Mouse (Mus musculus): ENCODE results near the gene AU021092. TPM values are rescaled to one million over a fixed set of nuclear protein-coding genes. Genes with fewer than 3 reads are reported as not detected.

Gene AU021092
- polyA plus RNA-seq (2012; rRNA removed) = 122 and 139 TPM in 2 replicates

GRCm38 (mm10) chr16:5222140-5222539 is at the start of gene AU021092:
TSS of gene AU021092 (minus strand) at chr16:5222299.
- 34% methylated on average over 6 of the region's 6 CpGs for WGBS
- H3K4me1 ChIP-seq (ENCODE audit: control insufficient read depth, insufficient read depth, low read length) = no peaks in the 10 kb centered on the region
- peak; percentile 46 for DNase-seq
- H3K4me3 ChIP-seq (replicated peaks; ENCODE audit: extremely low read depth, low read depth, low read length) = peak within 1 kb of the TSS; percentile 71
- TF ChIP-seq POLR2A (IDR thresholded peaks at IDR 0.05; ENCODE audit: borderline replicate concordance, extremely low read depth, low read depth, low read length) (peak; percentile 20; the same call in 1 of the 2 replicates), CTCF (IDR thresholded peaks at IDR 0.05; ENCODE audit: insufficient read depth, low read length) (no peak)

DNA sequence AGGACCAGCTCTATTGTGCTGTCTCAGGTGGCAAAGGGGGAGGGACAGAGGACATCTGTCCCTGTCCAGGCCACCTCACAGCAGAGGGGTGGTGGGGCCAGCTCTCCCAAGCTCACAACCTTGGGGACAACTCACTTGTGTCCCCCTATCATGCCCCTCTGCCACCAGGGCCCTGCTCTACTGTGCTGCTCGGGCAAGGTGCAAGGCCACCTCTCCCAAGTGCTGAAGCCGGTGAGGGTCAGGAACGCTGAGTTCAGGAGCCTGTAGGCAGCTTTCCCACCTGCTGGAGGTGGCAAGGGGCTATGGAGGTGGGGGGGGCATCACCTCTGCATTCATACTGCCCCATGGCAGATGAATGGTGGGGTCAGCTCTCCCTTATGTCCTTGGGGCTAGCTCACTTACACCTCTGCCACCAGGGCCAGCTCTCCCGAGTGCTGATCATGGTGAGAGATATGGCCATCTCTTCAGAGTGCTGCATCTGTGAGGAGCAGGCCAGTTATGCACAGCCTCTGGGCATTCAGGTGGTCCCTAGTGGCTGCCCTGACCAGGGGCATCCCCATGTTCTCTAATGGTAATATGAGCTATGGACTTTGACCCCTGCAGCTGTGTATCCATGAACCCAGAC is 49.4 kb upstream of the AU021092 start:
- no peak for TF ChIP-seq POLR2A (IDR thresholded peaks at IDR 0.05; ENCODE audit: borderline replicate concordance, extremely low read depth, low read depth, low read length)
- no peak for TF ChIP-seq CTCF (IDR thresholded peaks at IDR 0.05; ENCODE audit: insufficient read depth, low read length)
- no peak overlapping the region for H3K4me3 ChIP-seq (replicated peaks; ENCODE audit: extremely low read depth, low read depth, low read length)
- WGBS = 84% methylated on average over 4 of the region's 4 CpGs
- DNase-seq = no peak
- H3K4me1 ChIP-seq (ENCODE audit: control insufficient read depth, insufficient read depth, low read length) = no peaks in the 10 kb centered on the region

DNA sequence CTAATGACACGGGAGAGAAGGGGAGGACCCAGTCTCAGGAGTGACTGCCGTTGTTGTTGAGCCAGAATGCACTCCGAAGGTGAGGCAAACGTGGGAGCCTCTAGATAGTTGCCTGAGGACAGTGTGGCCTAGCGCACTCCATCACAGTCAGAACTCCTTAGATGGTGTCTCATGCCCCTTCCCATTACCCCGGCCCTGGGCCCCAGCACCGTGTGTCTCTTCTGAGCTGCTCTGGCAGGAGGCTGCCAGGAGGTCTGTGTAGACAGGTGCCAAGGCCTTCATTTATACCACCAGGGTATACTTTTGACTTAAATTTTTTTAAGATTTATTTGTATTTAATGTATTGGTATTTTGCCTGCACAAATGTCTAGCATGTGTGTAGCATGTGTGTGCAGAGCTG is 41.8 kb upstream of the AU021092 start:
- DNase-seq = no peak
- H3K4me1 ChIP-seq (ENCODE audit: control insufficient read depth, insufficient read depth, low read length) = no peaks in the 10 kb centered on the region
- H3K4me3 ChIP-seq (replicated peaks; ENCODE audit: extremely low read depth, low read depth, low read length) = no peak overlapping the region
- WGBS = 84% methylated on average over 7 of the region's 7 CpGs
- TF ChIP-seq CTCF (IDR thresholded peaks at IDR 0.05; ENCODE audit: insufficient read depth, low read length) = no peak
- no peak for TF ChIP-seq POLR2A (IDR thresholded peaks at IDR 0.05; ENCODE audit: borderline replicate concordance, extremely low read depth, low read depth, low read length)

DNA sequence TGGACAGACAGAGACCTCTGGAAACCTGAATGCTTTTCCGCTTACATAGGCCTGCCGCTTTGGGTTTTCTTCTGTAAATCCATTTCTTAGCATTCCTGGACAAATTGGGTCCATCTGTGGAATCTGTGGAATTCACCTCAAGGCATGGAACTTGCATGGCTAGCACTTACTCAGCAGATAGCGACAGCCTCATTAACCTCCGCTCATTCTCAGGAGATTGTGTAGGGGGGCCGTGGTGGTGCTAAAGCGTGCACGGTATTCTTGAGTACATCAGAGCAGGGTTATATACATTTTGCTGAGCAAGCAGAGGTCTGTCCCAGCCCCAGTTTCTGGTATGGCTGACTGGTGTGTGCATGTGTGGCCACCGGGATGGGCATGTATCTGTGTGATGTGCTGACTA is 41.1 kb upstream of the AU021092 start:
- no peak for TF ChIP-seq CTCF (IDR thresholded peaks at IDR 0.05; ENCODE audit: insufficient read depth, low read length)
- TF ChIP-seq POLR2A (IDR thresholded peaks at IDR 0.05; ENCODE audit: borderline replicate concordance, extremely low read depth, low read depth, low read length) = no peak
- no peak for DNase-seq
- 65% methylated on average over 8 of the region's 8 CpGs for WGBS
- Histone ChIP-seq H3K4me3 (replicated peaks; ENCODE audit: extremely low read depth, low read depth, low read length) (no peak overlapping the region), H3K4me1 (ENCODE audit: control insufficient read depth, insufficient read depth, low read length) (no peaks in the 10 kb centered on the region)

DNA sequence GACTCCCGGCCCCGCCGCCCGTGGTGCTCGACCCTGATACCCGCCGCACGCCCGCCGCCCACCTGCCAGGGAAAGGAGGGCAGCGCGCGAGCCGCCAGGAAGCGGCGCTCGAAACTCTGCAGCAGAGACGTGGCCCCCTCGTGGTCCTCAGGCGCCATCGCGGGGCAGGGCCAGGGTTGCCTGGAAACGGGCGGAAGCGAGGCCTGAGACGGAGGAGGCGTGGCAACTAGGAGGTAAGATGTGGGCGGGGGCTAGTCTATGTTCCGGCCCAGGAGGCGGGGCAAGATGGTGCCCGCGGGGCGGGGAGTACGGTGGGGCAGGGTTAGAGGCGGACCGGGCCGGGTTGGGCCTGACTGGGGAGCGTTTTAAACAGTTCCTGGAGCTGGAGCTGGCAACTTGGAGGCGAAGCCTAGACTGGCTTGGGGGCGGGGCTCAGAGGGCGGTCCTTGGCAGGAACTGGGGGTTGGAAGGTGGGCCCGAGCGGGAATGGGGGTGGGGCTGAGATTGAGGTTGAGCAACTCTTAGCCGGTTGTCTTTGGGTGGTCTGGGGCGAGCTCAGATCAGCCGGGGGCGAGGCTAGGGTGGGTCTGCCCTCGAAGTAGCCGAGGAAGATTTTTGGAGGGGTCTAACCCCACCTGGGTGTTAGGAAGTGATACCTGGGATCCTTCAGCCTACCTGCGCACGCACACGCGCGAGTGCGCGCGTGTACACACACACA is 33.8 kb upstream of the AU021092 start, which contains the start of gene Eef2kmt:
Gene Eef2kmt (minus strand): TSS at position 205 of the 718 bp plus-strand sequence.
- Histone ChIP-seq H3K4me1 (ENCODE audit: control insufficient read depth, insufficient read depth, low read length) (no peaks in the 10 kb centered on the region), H3K4me3 (replicated peaks; ENCODE audit: extremely low read depth, low read depth, low read length) (peak within 1 kb of the TSS; percentile 59)
- WGBS = 2% methylated on average over 57 of the region's 57 CpGs
- peak; percentile 98 for DNase-seq
- TF ChIP-seq POLR2A (IDR thresholded peaks at IDR 0.05; ENCODE audit: borderline replicate concordance, extremely low read depth, low read depth, low read length) (peak; percentile 42; the same call in 1 of the 2 replicates), CTCF (IDR thresholded peaks at IDR 0.05; ENCODE audit: insufficient read depth, low read length) (0 out of 2 replicates have a peak, but pooled peaks have one; percentile 15)

DNA sequence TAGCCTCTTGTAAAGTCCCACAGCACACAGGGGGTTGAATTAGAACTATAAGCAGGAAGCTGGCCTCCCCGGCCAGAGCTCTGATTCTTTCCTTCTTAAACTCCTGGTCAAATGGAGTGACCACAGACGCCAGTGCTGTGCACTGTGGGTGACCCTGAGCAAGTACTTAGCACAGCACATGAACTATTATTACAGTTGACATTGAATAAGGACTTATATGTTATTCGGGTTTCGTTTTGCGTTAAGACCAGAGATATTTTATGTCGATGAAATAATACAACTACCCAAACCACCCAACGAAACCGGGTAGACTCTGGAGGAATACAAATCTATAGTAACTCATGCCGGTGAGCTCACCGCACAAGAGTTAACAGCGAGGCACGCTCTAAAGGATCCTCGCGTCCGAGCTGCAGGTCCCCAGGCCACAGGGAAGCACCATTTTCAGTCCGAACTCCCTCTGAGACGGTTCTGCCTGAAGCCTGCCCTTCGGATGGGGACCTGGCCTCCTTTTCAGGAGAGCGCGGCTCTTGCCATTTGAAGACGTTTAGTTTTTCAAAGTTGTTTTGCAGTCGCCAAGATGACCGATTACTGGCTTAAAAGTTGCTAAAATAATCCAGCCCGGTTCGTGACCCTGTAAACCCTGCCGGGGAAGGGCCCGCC is 33.1 kb upstream of the AU021092 start:
- TF ChIP-seq POLR2A (IDR thresholded peaks at IDR 0.05; ENCODE audit: borderline replicate concordance, extremely low read depth, low read depth, low read length) (no peak), CTCF (IDR thresholded peaks at IDR 0.05; ENCODE audit: insufficient read depth, low read length) (no peak)
- peak overlapping the region; percentile 46 for H3K4me3 ChIP-seq (replicated peaks; ENCODE audit: extremely low read depth, low read depth, low read length)
- DNase-seq = no peak
- WGBS = under 1% methylated on average over 27 of the region's 27 CpGs
- no peaks in the 10 kb centered on the region for H3K4me1 ChIP-seq (ENCODE audit: control insufficient read depth, insufficient read depth, low read length)

- DNase-seq = peak; percentile 74
- H3K4me3 ChIP-seq (replicated peaks; ENCODE audit: extremely low read depth, low read depth, low read length) = peak overlapping the region; percentile 12
- no peaks in the 10 kb centered on the region for H3K4me1 ChIP-seq (ENCODE audit: control insufficient read depth, insufficient read depth, low read length)
- WGBS = 3% methylated on average over 15 of the region's 15 CpGs
- TF ChIP-seq POLR2A (IDR thresholded peaks at IDR 0.05; ENCODE audit: borderline replicate concordance, extremely low read depth, low read depth, low read length) = no peak
- TF ChIP-seq CTCF (IDR thresholded peaks at IDR 0.05; ENCODE audit: insufficient read depth, low read length) = peak; percentile 97
These were observed 32.4 kb upstream of the AU021092 start for GRCm38 (mm10) chr16:5254346-5255025.

DNA sequence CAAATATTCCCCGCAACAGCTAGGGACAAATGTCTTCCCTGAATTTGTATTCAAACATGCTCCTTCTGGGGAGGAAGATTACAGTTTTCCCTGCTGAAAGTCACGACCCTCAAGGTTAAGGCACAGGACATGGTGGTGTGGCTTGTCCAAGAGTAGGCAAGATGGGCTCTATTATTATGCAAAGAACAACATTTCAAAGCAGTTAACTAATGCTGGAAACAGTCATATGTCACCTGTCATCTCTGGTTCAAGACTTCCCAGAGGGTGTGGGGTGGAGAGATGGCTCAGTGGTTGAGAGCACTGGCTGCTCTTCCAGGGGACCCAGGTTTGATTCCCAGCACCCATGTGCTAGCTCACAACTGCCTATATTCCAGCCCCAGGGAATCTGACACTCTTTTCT is 30.2 kb upstream of the AU021092 start:
- H3K4me3 ChIP-seq (replicated peaks; ENCODE audit: extremely low read depth, low read depth, low read length) = no peak overlapping the region
- TF ChIP-seq POLR2A (IDR thresholded peaks at IDR 0.05; ENCODE audit: borderline replicate concordance, extremely low read depth, low read depth, low read length) = no peak
- no peak for TF ChIP-seq CTCF (IDR thresholded peaks at IDR 0.05; ENCODE audit: insufficient read depth, low read length)
- DNase-seq = no peak
- WGBS = 97% methylated on average over 2 of the region's 2 CpGs
- H3K4me1 ChIP-seq (ENCODE audit: control insufficient read depth, insufficient read depth, low read length) = no peaks in the 10 kb centered on the region

- Histone ChIP-seq H3K4me3 (replicated peaks; ENCODE audit: extremely low read depth, low read depth, low read length) (no peak overlapping the region), H3K4me1 (ENCODE audit: control insufficient read depth, insufficient read depth, low read length) (no peaks in the 10 kb centered on the region)
- no peak for DNase-seq
- TF ChIP-seq POLR2A (IDR thresholded peaks at IDR 0.05; ENCODE audit: borderline replicate concordance, extremely low read depth, low read depth, low read length) (no peak), CTCF (IDR thresholded peaks at IDR 0.05; ENCODE audit: insufficient read depth, low read length) (no peak)
- 80% methylated on average over 3 of the region's 3 CpGs for WGBS
These were observed 28.8 kb upstream of the AU021092 start for GRCm38 (mm10) chr16:5250891-5251290.

All from lung, adult 2 months (tissue).